Mouse (Mus musculus) forebrain, embryonic 14.5 days (tissue): ENCODE data around the gene Kcnb1. TPM values are rescaled to one million over a fixed set of nuclear protein-coding genes. Genes with fewer than 3 reads are reported as not detected.
A peak's percentile ranks its signal among the peaks of the same experiment; 100 is the strongest.

Experiments used
- ATAC-seq: fragments of 200-750 bp; cut with Nextera tagmentation; 2 replicates; pipeline ENCODE4 v1.8.0; 2017; ENCODE audit warnings: mild to moderate bottlenecking, moderate library complexity
- DNase-seq: peaks from one replicate; pipeline ENCODE4 v3.0.0-alpha.2; 2015; ENCODE audit warnings: low spot score
- H3K27ac ChIP-seq: fragments of 300-500 bp; sonication (generic); 2 replicates; pipeline ENCODE4 v1.5.1; 2014; ENCODE audit warnings: low read depth, mild to moderate bottlenecking, control low read depth, low read length, moderate library complexity
- H3K27me3 ChIP-seq: fragments of 300-500 bp; sonication (generic); replicated peaks from 2 replicates; pipeline ENCODE4 v1.6.1; 2014; ENCODE audit warnings: low read length, control low read depth, mixed read lengths; ENCODE audit not compliant: control insufficient read depth, insufficient read depth
- H3K36me3 ChIP-seq: fragments of 300-500 bp; sonication (generic); 2 replicates; pipeline ENCODE4 v1.6.1; 2014; ENCODE audit warnings: low read length, control low read depth; ENCODE audit not compliant: control insufficient read depth, insufficient read depth
- H3K4me1 ChIP-seq: fragments of 300-500 bp; sonication (generic); 2 replicates; pipeline ENCODE4 v1.6.1; 2014; ENCODE audit warnings: antibody characterized with exemption, low read length, control low read depth; ENCODE audit not compliant: control insufficient read depth, insufficient read depth
- H3K4me2 ChIP-seq: fragments of 300-500 bp; sonication (generic); 2 replicates; pipeline ENCODE4 v1.6.1; 2014; ENCODE audit warnings: mild to moderate bottlenecking, control low read depth, low read length
- H3K4me3 ChIP-seq: fragments of 300-500 bp; sonication (generic); 2 replicates; pipeline ENCODE4 v1.5.1; 2014; ENCODE audit warnings: low read depth, low read length, control low read depth
- H3K9ac ChIP-seq: fragments of 300-500 bp; sonication (generic); 2 replicates; pipeline ENCODE4 v1.6.1; 2014; ENCODE audit warnings: mild to moderate bottlenecking, low read length, control low read depth, moderate library complexity
- H3K9me3 ChIP-seq: fragments of 300-500 bp; sonication (generic); replicated peaks from 2 replicates; pipeline ENCODE4 v1.6.1; 2016; ENCODE audit warnings: low read length, control low read depth, mixed read lengths; ENCODE audit not compliant: control insufficient read depth
- WGBS: fragments of 180-500 bp; shearing (Covaris S2); extraction: QIAGEN DNeasy Blood & Tissue Kit; methylation state at CpG from one replicate; pipeline ENCODE4 v1.1.7; 2014; 5-methylcytosine and 5-hydroxymethylcytosine counted together
- polyA plus RNA-seq: library from polyadenylated mRNA; unstranded; fragments of >200 nt; fragmentation: Nextera tagmentation; extraction: Ambion mirVana; gene quantifications from 2 replicates; pipeline ENCODE4 v1.2.1, GENCODE M21; 2014

Kcnb1 gene
- polyA plus RNA-seq, 1 experiment from 2014 or later, result 1.6 TPM

DNA sequence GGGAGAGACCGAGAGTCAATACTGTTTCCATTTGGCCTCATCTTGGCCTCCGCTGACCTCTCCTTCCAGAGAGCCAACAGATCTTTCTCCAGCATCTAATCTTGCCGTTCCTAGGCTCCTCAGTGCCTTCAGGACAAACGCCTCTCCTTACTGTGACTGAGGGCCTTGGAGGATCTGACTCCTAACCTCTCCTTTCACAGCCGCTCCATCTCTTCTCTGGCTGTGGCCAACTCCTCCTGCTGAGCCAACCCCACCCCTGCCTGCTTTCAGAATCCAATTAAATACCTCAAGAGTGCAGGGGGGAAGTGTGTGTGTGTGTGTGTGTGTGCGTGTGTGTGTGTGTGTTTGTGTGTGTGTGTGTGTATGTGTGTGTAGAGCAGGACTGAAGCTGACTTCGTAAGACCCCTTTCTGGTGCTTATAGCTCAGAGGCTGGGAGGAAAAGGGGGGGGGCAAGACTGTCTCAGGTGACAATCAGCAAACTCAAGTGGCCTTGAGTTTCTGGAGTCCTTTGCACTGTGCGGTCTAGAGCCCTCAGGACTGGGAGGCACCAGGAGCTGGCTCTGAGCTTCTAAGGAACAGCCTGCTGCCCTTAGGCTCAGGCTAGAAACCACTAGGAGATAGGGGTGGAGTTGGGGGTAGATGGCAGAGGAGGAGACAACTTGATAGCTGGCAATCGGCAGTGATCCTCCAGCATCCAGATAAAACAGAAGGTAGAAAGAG, 59.7 kb downstream of the Kcnb1 start:
- peak; percentile 15 for DNase-seq
- no peaks in the 10 kb centered on the region for H3K27me3 ChIP-seq
- WGBS, result 40% methylated on average over 9 of the region's 9 CpGs
- H3K4me3 ChIP-seq, result no peak overlapping the region
- H3K27ac ChIP-seq, result no peak overlapping the region
- H3K9ac ChIP-seq, result no peak overlapping the region
- H3K36me3 ChIP-seq, result no peaks in the 10 kb centered on the region
- no peak for ATAC-seq
- no peak overlapping the region for H3K4me2 ChIP-seq
- H3K4me1 ChIP-seq, result 0 out of 2 replicates have a peak, but pooled peaks cover 2% of the 10 kb centered on the region
- H3K9me3 ChIP-seq, result no peaks in the 10 kb centered on the region

DNA sequence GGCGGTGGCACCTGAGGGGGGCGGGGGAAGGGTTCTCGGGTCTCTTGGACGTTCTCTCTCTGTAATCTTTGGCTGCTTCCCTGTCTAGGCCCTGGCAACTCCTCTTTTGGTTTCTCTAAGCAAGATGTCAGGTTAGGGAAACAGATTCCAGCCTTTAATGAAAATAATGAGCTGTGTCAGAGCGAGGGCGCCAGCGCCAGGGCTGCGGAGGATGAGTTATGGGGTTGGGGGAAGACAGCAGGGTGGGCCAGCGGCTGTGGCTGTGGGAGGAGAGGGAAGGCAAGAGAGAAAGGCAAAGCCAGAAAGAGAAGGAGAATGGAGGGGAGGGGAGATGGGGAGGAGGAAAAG, 60.4 kb downstream of the Kcnb1 start:
- Histone ChIP-seq H3K4me1 (0 out of 2 replicates have a peak, but pooled peaks cover 2% of the 10 kb centered on the region), H3K27ac (no peak overlapping the region), H3K4me2 (peak overlapping the region; percentile 1; the same call in 1 of the 2 replicates), H3K36me3 (no peaks in the 10 kb centered on the region), H3K9ac (no peak overlapping the region), H3K4me3 (no peak overlapping the region), H3K27me3 (no peaks in the 10 kb centered on the region), H3K9me3 (no peaks in the 10 kb centered on the region)
- ATAC-seq (peak; percentile 37; the same call in 1 of the 2 replicates), DNase-seq (no peak)
- 21% methylated on average over 9 of the region's 9 CpGs for WGBS

DNA sequence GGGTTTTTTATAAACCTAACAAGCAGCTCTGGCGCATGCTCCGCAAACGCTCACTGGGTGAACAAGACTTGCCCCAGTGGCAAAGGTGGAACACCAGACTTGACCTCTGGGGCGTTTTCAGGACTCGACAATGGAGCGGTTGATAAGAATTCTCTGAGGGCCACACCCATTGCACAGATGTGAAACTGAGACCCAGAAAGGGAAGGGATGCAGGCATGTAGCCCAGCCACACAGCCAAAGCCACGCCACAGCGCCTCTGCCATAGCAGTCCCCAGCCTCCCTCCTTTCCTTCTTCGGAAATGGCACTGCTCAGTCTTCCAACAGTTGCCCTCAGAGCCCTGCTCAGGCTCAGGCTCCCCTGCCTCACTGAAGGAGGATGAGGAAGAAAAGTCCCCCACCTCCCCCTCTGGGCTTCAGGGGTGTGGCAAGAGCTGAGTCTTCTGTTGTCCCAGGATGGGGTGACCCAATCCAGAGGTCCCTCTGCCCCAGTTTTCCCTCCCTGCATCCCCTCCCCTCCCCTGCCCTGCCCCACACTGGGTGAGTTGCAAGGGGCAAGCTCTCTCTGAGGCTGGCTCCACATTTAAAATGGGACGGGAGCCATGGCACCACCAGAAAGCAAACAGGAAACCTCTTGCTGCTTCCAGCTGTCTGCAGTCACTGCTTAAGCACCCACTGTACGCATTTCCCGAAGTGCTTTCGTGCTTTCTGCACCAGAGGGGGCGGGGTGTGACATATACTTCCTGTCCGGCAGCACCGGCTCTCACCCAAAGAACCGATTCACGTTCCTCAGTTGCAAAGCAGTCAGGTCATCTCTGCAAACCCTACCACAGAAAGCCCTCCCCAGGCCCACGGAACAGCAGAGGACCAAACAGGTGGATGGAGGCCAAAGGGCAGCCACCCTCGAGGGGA, 61.0 kb downstream of the Kcnb1 start:
- no peak overlapping the region for H3K9ac ChIP-seq
- ATAC-seq, result 0 out of 2 replicates have a peak, but pooled peaks have one; percentile 7
- no peaks in the 10 kb centered on the region for H3K9me3 ChIP-seq
- no peak overlapping the region for H3K27ac ChIP-seq
- peak overlapping the region; percentile 1; the same call in 1 of the 2 replicates for H3K4me2 ChIP-seq
- 51% methylated on average over 20 of the region's 20 CpGs for WGBS
- H3K4me1 ChIP-seq, result peaks cover 4% of the 10 kb centered on the region
- DNase-seq, result no peak
- H3K4me3 ChIP-seq, result no peak overlapping the region
- no peaks in the 10 kb centered on the region for H3K27me3 ChIP-seq
- no peaks in the 10 kb centered on the region for H3K36me3 ChIP-seq

DNA sequence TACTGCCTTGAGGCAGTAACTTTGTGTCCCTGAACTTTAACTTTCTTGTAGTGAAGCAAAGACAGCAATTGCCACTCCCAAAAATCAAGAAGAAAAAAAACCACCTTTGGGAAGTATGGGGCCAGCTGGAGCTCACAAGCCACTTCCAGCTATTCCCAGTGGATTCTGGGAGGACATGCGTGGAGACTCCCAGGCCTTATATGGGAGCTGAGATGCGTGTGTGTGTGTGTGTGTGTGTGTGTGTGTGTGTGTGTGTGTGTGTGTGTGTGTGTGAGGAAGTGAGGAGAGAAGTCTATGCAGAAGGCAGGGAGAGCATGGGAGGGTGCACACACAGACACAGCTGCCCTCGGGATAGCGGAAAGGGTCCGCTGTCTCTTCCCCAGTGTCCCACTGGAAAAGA, 62.6 kb downstream of the Kcnb1 start:
- DNase-seq (no peak), ATAC-seq (no peak)
- peaks cover 11% of the 10 kb centered on the region for H3K4me1 ChIP-seq
- H3K36me3 ChIP-seq, result no peaks in the 10 kb centered on the region
- WGBS, result 92% methylated on average over 5 of the region's 5 CpGs
- H3K9ac ChIP-seq, result no peak overlapping the region
- no peaks in the 10 kb centered on the region for H3K9me3 ChIP-seq
- no peak overlapping the region for H3K4me2 ChIP-seq
- no peak overlapping the region for H3K27ac ChIP-seq
- no peaks in the 10 kb centered on the region for H3K27me3 ChIP-seq
- H3K4me3 ChIP-seq, result no peak overlapping the region

DNA sequence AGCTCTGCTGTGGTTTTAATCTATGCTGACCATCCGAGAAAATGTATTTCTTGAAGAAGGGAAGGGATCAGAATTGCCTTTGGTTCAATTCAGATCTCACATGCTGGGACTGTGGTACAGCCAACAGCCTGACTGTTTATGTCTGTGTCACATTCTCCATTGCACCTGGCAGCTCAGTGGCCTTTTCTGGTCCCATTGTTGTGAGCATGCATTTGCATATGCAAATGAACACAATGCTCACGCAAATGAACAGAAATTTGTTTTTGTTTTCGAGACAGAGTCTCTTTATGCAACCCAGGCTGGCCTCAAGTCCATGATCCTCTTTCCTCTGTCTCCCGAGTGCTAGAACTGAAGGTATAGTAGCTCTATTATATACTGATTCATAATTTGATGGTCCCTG, 64.2 kb downstream of the Kcnb1 start:
- H3K4me3 ChIP-seq, result no peak overlapping the region
- H3K4me1 ChIP-seq, result peaks cover 11% of the 10 kb centered on the region
- H3K9me3 ChIP-seq, result no peaks in the 10 kb centered on the region
- no peak overlapping the region for H3K9ac ChIP-seq
- no peak overlapping the region for H3K4me2 ChIP-seq
- H3K27me3 ChIP-seq, result no peaks in the 10 kb centered on the region
- H3K36me3 ChIP-seq, result no peaks in the 10 kb centered on the region
- no peak overlapping the region for H3K27ac ChIP-seq
- 36% methylated on average over 4 of the region's 4 CpGs for whole genome bisulfite sequencing
- no peak for ATAC-seq
- peak; percentile 19 for DNase-seq

DNA sequence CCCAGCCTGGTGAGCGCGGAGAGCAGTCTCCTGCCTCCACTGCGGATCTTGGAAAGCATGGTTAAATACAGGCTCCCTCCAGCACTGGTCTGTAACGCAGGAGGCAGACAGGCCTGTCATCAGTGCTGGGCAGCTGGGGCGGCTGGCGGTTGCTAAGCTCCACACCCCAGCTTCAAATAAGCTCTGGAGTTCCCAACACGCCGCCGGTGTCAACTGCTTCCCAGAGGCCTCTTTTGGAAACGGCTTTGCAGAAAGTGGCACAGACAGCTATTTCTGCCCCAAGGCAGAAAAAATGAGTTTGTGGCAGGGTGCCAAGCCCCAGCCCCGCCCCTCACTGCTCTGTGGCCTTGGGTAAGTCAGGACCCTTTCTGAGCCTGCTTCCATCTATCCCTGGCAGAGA, 66.0 kb downstream of the Kcnb1 start:
- Histone ChIP-seq H3K36me3 (no peaks in the 10 kb centered on the region), H3K4me3 (no peak overlapping the region), H3K9me3 (no peaks in the 10 kb centered on the region), H3K4me2 (no peak overlapping the region), H3K27me3 (no peaks in the 10 kb centered on the region), H3K4me1 (peaks cover 11% of the 10 kb centered on the region), H3K27ac (peak overlapping the region; percentile 60; the same call in 1 of the 2 replicates), H3K9ac (no peak overlapping the region)
- 29% methylated on average over 11 of the region's 11 CpGs for WGBS
- DNase-seq (peak; percentile 69), ATAC-seq (peak; percentile 46; the same call in 1 of the 2 replicates)

DNA sequence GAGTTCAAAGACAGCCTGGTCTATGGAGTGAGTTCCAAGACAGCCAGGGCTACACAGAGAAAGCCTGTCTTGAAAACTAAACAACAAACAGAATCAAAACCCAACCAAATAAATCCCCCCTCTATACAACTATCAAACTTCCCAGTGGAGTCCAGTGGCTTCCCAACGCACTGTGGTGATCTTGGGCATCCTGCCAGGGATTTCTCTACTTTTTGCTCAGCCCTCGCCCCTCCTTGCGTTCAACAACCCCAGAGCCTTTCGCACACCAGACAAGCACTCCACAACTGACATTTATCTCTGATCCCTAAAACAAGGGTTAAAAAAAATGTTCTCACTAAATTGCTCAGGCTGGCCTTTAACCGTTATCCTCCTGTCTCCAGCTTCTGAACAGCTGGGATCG, 67.2 kb downstream of the Kcnb1 start:
- H3K27me3 ChIP-seq, result no peaks in the 10 kb centered on the region
- H3K4me1 ChIP-seq, result peaks cover 11% of the 10 kb centered on the region
- WGBS, result 75% methylated on average over 6 of the region's 6 CpGs
- no peaks in the 10 kb centered on the region for H3K36me3 ChIP-seq
- H3K9me3 ChIP-seq, result no peaks in the 10 kb centered on the region
- H3K9ac ChIP-seq, result no peak overlapping the region
- DNase-seq (no peak), ATAC-seq (no peak)
- H3K4me3 ChIP-seq, result no peak overlapping the region
- H3K4me2 ChIP-seq, result no peak overlapping the region
- no peak overlapping the region for H3K27ac ChIP-seq

DNA sequence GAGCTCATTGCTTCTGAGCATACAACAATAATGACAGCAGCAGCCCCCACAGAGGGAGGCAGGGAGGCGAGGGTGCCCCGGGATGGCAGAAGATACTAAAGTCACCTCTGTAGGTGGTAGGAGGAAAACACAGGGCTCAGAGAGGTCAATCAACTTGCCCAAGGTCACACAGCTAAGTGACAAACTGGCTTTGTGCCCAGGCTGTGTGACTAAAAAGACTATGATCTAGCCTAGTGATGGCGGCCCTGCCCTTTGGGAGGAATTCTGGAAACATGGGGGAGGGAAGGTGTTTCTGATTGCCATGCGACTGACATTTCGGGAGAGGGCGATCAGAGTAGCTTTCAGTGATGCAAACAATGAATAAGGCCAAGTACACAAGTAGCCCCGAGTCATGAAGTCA, 68.0 kb downstream of the Kcnb1 start:
- no peak for DNase-seq
- H3K4me3 ChIP-seq, result no peak overlapping the region
- no peaks in the 10 kb centered on the region for H3K27me3 ChIP-seq
- no peak overlapping the region for H3K9ac ChIP-seq
- H3K27ac ChIP-seq, result no peak overlapping the region
- ATAC-seq, result no peak
- no peaks in the 10 kb centered on the region for H3K36me3 ChIP-seq
- no peak overlapping the region for H3K4me2 ChIP-seq
- 90% methylated on average over 7 of the region's 7 CpGs for WGBS
- no peaks in the 10 kb centered on the region for H3K9me3 ChIP-seq
- H3K4me1 ChIP-seq, result peaks cover 11% of the 10 kb centered on the region

DNA sequence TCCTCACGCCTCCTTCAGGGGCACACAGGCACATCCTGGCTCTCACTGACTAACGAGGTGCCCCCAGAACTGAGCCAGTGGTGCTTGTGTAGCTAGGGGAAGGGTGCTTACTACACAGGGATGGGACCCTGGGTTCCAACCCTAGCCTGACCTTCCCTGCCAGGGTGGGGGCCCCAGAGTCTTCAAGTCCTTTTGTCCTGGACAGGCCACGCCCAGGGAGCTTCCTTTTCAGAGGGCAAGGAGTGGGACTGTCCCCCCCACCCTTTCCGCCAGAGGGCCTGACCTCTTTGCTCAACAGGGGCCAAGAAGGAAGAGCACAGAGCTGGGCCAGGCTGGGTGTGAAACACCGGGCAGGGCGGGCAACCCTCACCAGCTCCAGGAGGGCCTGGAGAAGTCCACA, 68.7 kb downstream of the Kcnb1 start:
- 75% methylated on average over 6 of the region's 6 CpGs for WGBS
- Histone ChIP-seq H3K9me3 (no peaks in the 10 kb centered on the region), H3K9ac (no peak overlapping the region), H3K36me3 (no peaks in the 10 kb centered on the region), H3K27me3 (no peaks in the 10 kb centered on the region), H3K4me3 (no peak overlapping the region), H3K27ac (no peak overlapping the region), H3K4me2 (no peak overlapping the region), H3K4me1 (peaks cover 11% of the 10 kb centered on the region)
- no peak for DNase-seq
- no peak for ATAC-seq
